Mouse (Mus musculus) stomach, postnatal 0 days (tissue): ENCODE data around the gene 9330182L06Rik.

ENCODE experiments used
- CTCF ChIP-seq: IDR thresholded peaks from 2 replicates; pipeline ENCODE4 v1.5.1; 2016; ENCODE audit warnings: antibody characterized with exemption, low read depth, mild to moderate bottlenecking, moderate library complexity
- EP300 ChIP-seq: optimal IDR thresholded peaks from 2 replicates; pipeline ENCODE3; 2016; ENCODE audit warnings: antibody characterized with exemption

DNA sequence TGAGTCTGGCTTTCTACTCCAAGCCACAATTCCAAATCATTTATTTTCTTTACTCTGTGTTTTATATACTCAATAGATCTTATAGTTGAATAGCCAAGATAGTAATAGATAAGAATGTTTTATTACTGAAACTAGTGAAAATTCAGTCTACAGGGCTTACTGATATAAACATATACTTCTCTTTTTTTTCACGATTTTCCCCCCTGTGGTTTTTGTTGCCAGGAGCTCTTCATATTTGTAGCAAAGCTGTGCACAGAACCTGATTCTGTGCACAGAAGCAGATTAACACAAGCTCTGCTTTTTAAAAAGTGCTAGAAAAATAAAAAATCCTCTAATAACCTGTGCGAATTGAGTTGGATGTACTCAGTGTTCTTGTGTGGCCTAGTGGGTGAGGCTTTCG is 79.7 kb downstream of the 9330182L06Rik start:
- TF ChIP-seq EP300 (no peak), CTCF (no peak)
